Mouse (Mus musculus) layer of hippocampus, adult 2 months (tissue): ENCODE data around the gene Slc45a1. TPM values are rescaled to one million over a fixed set of nuclear protein-coding genes. Genes with fewer than 3 reads are reported as not detected.

ENCODE experiments used
- DNase-seq, 2 experiments: peaks; one replicate each; pipeline ENCODE4 v3.0.0; 2022; ENCODE audit warnings: low spot score in 2 of 2
- H3K27ac ChIP-seq: fragments of 200-600 bp; 2 replicates; pipeline ENCODE4 v1.8.1; 2022
- H3K4me3 ChIP-seq: fragments of 200-600 bp; 2 replicates; pipeline ENCODE4 v1.8.1; 2022; ENCODE audit warnings: mild to moderate bottlenecking
- CTCF ChIP-seq: fragments of 200-600 bp; conservative IDR thresholded peaks from 2 replicates; pipeline ENCODE4 v1.8.1; 2022; ENCODE audit warnings: antibody characterized with exemption, mild to moderate bottlenecking, moderate library complexity
- total RNA-seq, 2 experiments: library from RNA; stranded (reverse); gene quantifications; 2 replicates each; pipeline ENCODE4 v1.2.3; 2021

Slc45a1 gene
- total RNA-seq, 2 experiments from 2014 or later, result 39.7 to 40.1 TPM

DNA sequence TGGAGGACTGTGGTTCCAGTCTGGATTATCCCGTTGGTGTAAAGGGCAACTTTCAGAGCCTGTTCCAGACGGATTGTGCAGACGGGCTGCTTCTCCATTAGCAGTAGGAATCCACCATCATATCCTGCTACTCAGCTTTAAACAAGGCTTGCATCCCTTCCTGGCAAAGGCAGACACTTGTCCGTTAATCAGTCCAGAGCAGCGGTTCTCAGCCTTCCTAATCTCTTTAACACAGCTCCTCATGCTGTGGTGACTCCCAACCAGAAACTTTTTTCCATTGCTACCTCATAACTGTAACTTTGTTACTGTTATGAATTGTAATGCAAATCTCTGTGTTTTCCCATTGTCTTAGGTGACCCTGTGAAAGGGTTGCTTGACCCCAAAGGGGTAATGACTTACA, 2.6 kb downstream of the Slc45a1 start:
- no peak overlapping the region for H3K4me3 ChIP-seq
- no peak for TF ChIP-seq CTCF
- no peak for DNase-seq
- no peak overlapping the region for H3K27ac ChIP-seq

DNA sequence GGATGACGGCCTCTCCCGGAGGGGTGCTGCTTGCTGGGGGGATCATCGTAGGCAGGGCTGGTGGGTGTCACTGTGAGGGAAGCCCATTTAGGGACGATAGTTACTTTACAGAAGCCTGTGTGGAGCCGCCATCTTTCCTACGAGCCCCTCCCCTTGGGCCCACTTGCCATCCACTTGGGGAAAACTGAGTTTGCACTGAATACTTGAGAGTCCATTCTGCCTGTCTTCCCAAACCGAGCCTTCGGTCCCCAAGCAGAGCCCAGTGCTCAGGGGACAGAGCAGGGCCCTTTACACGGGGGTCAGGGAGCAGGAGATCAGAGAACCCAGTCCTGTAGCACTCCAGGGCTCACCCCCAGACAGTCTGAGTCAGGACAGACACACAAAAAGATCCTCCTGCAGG, 7.7 kb downstream of the Slc45a1 start:
- no peak overlapping the region for H3K4me3 ChIP-seq
- DNase-seq, result no peak
- no peak overlapping the region for H3K27ac ChIP-seq
- TF ChIP-seq CTCF, result no peak

DNA sequence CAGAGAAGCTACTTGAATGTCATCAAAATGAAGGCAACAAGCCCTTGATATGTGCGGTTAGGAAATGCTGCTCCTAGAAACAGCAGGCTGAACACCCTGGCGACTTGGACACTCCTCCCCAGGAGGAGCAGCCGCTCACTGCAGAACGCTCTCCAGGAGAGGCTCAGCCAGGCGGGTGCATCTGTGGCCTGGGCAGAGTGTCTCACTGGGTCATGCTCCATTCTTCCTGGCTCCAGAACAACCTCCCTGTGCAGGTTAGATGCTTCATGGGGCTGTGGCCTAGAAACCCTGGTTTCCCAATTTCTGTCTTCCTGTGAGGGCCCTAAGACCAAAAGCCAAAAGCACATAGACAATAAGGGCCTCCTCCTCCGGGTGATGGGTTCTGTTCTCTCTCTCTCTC, 15.3 kb downstream of the Slc45a1 start:
- H3K27ac ChIP-seq, result no peak overlapping the region
- no peak overlapping the region for H3K4me3 ChIP-seq
- DNase-seq, result no peak
- TF ChIP-seq CTCF, result no peak

DNA sequence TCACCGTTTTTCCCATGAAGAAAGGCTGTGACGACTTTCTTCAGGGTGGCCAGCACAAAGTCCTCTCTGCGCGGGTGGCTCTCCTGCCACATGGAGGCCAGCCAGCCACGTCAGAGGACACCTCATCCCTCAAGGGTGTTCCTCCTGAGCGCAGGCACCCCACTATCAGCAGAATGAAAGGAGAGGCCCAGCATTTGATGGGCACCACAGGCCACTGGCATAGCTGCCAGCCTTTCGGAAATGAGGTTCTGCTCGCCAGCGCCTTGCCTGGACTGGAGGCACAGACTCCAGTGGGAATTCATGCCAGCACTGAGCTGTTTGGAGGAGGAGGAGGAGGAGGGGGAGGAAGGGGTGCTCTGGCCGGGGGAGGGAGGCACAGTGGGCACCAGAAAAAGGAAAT, 16.4 kb downstream of the Slc45a1 start:
- H3K4me3 ChIP-seq, result no peak overlapping the region
- TF ChIP-seq CTCF, result no peak
- DNase-seq, result no peak
- no peak overlapping the region for H3K27ac ChIP-seq

DNA sequence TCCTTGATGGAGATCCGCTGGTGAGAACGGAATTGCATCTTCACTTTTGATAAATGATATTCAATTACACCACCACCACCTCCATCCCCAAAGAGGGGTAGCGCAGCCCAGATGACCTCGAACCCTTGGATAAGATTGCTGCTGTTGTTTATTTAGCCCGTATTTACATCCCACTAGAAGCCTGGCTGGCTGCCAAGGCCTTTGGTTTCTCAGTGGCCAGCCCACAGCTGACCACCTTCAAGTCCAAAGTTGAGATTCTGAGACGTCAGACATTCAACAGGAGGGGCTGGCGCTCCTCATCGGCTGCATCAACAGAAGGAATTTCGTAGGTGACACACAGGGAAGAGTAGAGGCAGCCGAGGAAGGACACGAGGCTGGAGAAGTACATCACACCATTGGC, 22.7 kb downstream of the Slc45a1 start:
- no peak overlapping the region for H3K27ac ChIP-seq
- H3K4me3 ChIP-seq, result no peak overlapping the region
- no peak for DNase-seq
- no peak for TF ChIP-seq CTCF

DNA sequence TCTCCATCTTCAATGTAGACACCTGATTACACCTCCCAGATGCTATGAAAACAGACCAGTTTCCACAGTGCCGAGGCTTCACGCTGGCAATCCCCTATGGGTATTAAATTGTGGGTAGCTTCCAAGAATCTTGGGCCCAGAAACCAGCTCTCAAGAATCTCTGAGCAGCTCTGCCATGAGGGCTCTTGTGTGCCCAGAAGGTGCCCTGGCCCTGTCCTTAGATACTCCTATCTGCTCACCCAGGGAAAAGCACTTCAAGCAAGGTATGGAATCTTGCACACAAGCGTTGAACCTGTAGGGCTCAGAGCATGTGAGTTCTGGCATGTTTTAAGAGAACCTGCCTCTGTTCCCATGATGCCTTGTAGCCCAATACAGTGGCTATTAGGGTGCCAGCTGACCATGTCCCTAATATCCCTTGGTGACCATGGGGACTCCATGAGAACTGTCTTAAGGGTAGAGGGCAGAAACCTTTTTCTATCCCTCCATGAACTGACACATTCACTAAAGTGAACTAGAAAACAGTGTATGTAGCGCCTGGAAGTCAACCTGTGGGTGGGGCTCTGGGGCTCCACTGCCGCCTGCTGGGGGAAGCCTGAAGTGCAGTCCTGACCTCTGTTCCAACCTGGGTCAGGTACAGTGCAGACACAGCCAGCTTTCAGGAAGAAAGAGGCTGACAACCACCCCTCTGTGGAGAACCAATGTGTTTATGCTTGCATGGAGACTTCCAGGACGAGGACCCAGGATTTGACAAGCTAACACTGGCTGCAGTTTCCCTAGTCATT, 25.8 kb downstream of the Slc45a1 start:
- Histone ChIP-seq H3K27ac (no peak overlapping the region), H3K4me3 (no peak overlapping the region)
- DNase-seq, result peak in 1 of 2 experiments; percentile 68
- peak; percentile 92 for TF ChIP-seq CTCF

DNA sequence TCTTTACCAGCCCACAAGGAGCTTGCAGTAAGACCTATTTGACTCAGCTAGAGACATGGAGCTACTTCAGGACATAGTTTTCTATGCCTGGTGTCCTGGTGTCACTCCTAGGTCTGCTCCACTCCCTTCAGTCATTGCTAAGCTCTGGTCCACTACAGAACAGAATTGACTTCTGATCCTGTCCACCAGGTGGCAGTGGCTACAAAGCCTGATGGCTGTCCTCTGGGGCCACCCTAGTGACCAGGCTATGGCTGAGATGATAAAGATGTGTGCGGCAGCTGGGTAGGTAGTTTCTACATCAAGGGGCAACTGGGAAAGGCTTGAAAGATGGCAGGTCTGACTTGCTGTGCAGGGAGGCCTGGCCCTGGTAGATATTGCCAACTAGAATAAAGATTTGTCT, 26.5 kb downstream of the Slc45a1 start:
- H3K27ac ChIP-seq, result no peak overlapping the region
- no peak overlapping the region for H3K4me3 ChIP-seq
- peak; percentile 49 to 53 for DNase-seq

DNA sequence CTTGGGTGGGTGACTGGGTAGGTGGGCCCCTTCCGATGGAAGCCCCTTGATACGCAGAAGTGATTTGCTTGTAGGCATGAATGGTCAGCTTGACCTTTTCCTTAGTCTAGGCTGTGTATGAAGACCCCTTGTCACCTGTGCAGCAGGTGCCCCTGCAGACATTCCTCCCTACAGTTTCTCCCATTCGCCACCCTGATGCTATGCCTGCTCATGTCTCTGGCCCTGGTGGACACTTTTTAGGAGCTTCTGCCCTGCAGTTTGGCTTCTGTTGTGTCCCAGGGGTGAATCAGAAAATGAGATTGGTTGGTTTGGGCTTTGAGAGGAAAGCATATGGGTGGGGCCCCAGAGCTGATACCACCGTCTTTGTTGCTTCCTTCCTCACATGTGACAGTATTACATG, 27.0 kb downstream of the Slc45a1 start:
- no peak overlapping the region for H3K27ac ChIP-seq
- no peak overlapping the region for H3K4me3 ChIP-seq
- no peak for TF ChIP-seq CTCF
- no peak for DNase-seq

More for the DNA sequence above, 26.5 kb downstream of the Slc45a1 start:
- peak; percentile 87 for TF ChIP-seq CTCF

DNA sequence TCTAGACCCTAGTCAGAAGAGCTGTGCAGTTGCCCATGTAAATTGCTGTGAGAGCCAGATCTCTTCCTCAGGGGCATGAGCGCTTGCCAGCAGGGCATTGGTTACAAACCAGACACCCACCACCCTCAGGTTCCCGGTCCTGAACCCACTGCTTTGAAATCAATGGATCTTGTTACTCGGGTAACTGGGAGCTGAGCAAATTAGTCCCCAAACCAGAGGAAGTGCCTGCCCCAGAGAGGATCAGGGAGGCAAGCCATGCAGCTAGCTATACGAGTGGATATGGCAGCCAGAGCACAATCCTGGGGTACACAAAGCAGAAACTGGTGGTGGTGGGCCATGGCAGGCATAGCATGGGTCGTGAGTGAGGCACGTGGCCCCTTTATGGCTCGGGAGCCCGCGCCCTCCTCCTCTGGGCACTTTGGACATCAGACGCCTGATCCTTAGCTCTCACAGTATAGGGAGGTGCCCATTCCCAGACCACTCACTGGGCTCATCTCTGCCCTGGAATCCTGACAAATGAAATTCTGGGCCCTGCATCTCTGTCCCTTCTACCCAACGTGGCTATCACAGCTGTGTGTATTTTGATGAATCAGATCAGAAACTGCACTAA, 27.7 kb downstream of the Slc45a1 start:
- no peak for TF ChIP-seq CTCF
- H3K27ac ChIP-seq, result no peak overlapping the region

DNA sequence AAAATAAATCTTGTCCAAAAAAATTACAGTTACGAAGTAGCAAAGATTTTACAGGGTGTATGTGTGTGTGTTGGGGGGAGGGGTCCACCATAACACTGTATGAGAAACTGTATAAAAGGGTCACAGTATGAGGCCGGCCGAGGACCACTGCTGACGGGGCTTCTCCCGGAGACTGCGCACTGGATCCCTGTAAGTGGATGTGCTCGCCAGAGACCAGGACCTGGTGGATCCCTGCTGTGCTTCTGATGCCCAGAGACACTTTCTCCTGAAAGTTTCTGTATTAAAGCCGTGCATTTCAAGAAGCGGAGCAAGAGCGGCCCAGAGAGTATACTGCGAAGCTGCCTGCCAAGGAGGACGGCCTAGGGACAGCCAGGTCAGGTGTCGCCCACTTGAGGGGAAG, 29.3 kb downstream of the Slc45a1 start:
- H3K4me3 ChIP-seq, result no peak overlapping the region
- no peak for DNase-seq
- no peak for TF ChIP-seq CTCF
- no peak overlapping the region for H3K27ac ChIP-seq

More for the DNA sequence above, 27.7 kb downstream of the Slc45a1 start:
- H3K4me3 ChIP-seq, result no peak overlapping the region
- no peak for DNase-seq

DNA sequence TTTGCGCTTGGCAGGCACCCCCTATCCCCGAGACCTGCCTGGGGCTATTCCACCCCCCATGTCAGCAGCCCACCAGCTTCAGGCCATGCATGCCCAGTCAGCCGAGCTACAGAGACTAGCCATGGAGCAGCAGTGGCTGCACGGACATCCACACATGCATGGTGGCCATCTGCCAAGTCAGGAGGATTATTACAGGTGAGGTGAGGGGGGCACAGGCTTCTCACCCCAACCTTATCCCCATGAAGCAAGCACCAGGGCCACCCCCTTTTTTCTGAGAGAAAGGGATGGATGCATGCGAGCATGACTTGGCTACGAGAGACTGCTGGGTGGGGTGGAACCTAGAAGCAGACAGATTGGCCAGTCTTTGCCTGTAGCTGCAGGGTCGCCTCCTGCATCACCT, 33.0 kb downstream of the Slc45a1 start:
- no peak for TF ChIP-seq CTCF
- no peak for DNase-seq
- H3K27ac ChIP-seq, result peak overlapping the region; percentile 71

DNA sequence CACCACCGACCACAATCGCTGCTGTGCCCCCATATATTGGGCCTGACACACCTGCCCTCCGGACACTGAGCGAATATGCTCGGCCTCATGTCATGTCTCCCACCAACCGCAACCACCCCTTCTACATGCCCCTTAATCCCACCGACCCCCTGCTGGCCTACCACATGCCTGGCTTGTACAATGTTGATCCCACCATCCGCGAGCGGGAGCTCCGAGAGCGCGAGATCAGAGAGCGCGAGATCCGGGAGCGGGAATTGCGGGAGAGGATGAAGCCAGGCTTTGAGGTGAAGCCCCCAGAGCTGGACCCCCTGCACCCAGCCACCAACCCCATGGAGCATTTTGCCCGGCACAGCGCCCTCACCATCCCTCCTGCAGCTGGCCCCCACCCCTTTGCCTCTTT, 35.1 kb downstream of the Slc45a1 start:
- Histone ChIP-seq H3K27ac (no peak overlapping the region), H3K4me3 (no peak overlapping the region)
- no peak for DNase-seq
- no peak for TF ChIP-seq CTCF

More for the DNA sequence above, 33.0 kb downstream of the Slc45a1 start:
- H3K4me3 ChIP-seq, result no peak overlapping the region

DNA sequence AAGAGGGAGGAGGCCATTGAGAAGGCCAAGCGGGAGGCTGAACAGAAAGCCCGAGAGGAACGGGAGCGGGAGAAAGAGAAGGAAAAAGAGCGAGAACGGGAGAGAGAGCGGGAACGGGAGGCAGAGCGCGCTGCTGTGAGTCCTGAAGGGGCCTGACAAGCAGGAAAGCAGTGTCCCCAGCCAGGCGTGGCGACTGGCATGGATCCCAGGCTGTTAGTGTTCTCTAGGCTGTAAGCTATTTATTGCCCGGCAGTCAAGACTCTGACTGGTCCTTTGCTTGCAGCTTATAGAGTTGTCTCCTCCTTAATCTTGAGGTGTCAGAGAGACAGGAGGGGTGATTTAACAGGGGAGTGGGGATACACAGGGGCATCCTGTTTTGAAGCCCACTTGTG, 35.9 kb downstream of the Slc45a1 start:
- TF ChIP-seq CTCF, result no peak
- DNase-seq, result no peak
- Histone ChIP-seq H3K27ac (peak overlapping the region; percentile 32), H3K4me3 (no peak overlapping the region)
